Comparison of ENCODE assay signal across 9 mouse cellular contexts in genomic region chr13:113663151-113663779, GRCm38 (mm10). TPM values are rescaled to one million over a fixed set of nuclear protein-coding genes. Genes with fewer than 3 reads are reported as not detected.
DNase-seq lines count a peak whose midpoint lies in the region; ATAC-seq and TF ChIP-seq lines count a peak whose summit lies in the region.
"Had no signal": no experiment of that assay in that cellular context is flagged by ENCODE, and none has a peak within 500 bp of the region (broad histone marks: within the 10 kb centered on the region; RNA-seq: fewer than 3 reads in every experiment).

TSS of gene Hspb3 (minus strand) at chr13:113663676.

- H3K9me3 ChIP-seq in lung, postnatal 0 days (ENCODE audit: low read length), result no peaks in the 10 kb centered on the region
- H3K9me3 ChIP-seq: G1E had no signal

- DNase-seq in lung, postnatal 0 days (ENCODE audit: low spot score), result peak; percentile 7
- DNase-seq in lung, postnatal 25 days (ENCODE audit: low spot score), result no peak
- peak; percentile 45 for DNase-seq in embryo, embryonic 11 days
- DNase-seq in heart, adult 9 months (ENCODE audit: low spot score in 2 of 2), result peak; percentile 38 to 49
- DNase-seq in left cerebral cortex, postnatal 36 days (ENCODE audit: low spot score in 2 of 2), result peak; percentile 40 to 47
- peak; percentile 86 for DNase-seq in skeletal muscle tissue, adult 2 months (ENCODE audit: low read depth, low spot score)
- no peak for DNase-seq in testis, postnatal 14 days (ENCODE audit: low spot score)
- no peak for DNase-seq in spleen, postnatal 14 days (ENCODE audit: low spot score in 2 of 2)

- no peak for ATAC-seq in lung, postnatal 0 days

- TF ChIP-seq EP300 in lung, postnatal 0 days (IDR thresholded peaks at IDR 0.05), result no peak

- no peaks in the 10 kb centered on the region for H3K27me3 ChIP-seq in lung, postnatal 0 days (replicated peaks; ENCODE audit: insufficient read depth, low read length)

- no peak within 1 kb of the TSS for H3K9ac ChIP-seq in lung, postnatal 0 days (replicated peaks; ENCODE audit: low read depth)

- no peak within 1 kb of the TSS for H3K27ac ChIP-seq in lung, postnatal 0 days (ENCODE audit: low read length)

- H3K4me1 ChIP-seq in lung, postnatal 0 days (ENCODE audit: insufficient read depth, low read depth, low read length), result no peaks in the 10 kb centered on the region

- H3K4me3 ChIP-seq in lung, postnatal 0 days (ENCODE audit: low read depth, low read length), result no peak within 1 kb of the TSS

- intact Hi-C loops in left cerebral cortex, postnatal 36 days (cut with DNase I), result no loop called here

- WGBS in lung, postnatal 0 days, result 52% methylated on average over 28 of the region's 28 CpGs

- peak within 1 kb of the TSS; percentile 19; the same call in 1 of the 2 replicates for H3K4me2 ChIP-seq in lung, postnatal 0 days (replicated peaks; ENCODE audit: low read depth, low read length)

- TF ChIP-seq CTCF in lung, postnatal 0 days (IDR thresholded peaks at IDR 0.05), result no peak

- no peaks in the 10 kb centered on the region for H3K36me3 ChIP-seq in lung, postnatal 0 days (ENCODE audit: insufficient read depth, low read length)
- H3K36me3 ChIP-seq: G1E had no signal

RNA-seq across cellular contexts. Expression of gene Hspb3, which starts in this region (rescaled TPM):
- 0.62 and 0.96 TPM in 2 replicates for polyA plus RNA-seq in lung, postnatal 0 days (2015; fragmentation: Nextera tagmentation; extraction: Ambion mirVana)
- total RNA-seq in left cerebral cortex, postnatal 36 days (2021), result 1 to 10 TPM; 9.1 to 9.6 TPM
- total RNA-seq: G1E had no signal
- polyA plus RNA-seq: G1E had no signal

Comparison
In these comparisons a context has a peak if more than half of its experiments do, and no peak if none do; other contexts are left out.
1. Peak in DNase-seq and H3K4me2 ChIP-seq in lung, postnatal 0 days; RNA of the gene not detected or under 1 TPM.
2. DNase-seq: peak in embryo, embryonic 11 days (single experiment), heart, adult 9 months (2 of 2), left cerebral cortex, postnatal 36 days (2 of 2) and skeletal muscle tissue, adult 2 months (single experiment); none in lung, postnatal 25 days (single experiment), testis, postnatal 14 days (single experiment) and spleen, postnatal 14 days (0 of 2).